Mouse (Mus musculus): ENCODE measurements around the gene Slc6a16. TPM values are rescaled to one million over a fixed set of nuclear protein-coding genes. Genes with fewer than 3 reads are reported as not detected.

Slc6a16 gene
- polyA plus RNA-seq, 1 experiment from 2014 or later: 0.46 TPM

GRCm38 (mm10) chr7:45228548-45228947 is 12.3 kb upstream of the Slc6a16 start:
- no peak for TF ChIP-seq CTCF (IDR thresholded peaks at IDR 0.05; ENCODE audit: low read depth)
- no peak for TF ChIP-seq EP300 (IDR thresholded peaks at IDR 0.05; ENCODE audit: low read depth)
- DNase-seq (peak; percentile 11), ATAC-seq (no peak)
- peaks cover 11% of the 10 kb centered on the region for H3K36me3 ChIP-seq (replicated peaks; ENCODE audit: insufficient read depth, low read length)
- no peaks in the 10 kb centered on the region for H3K27me3 ChIP-seq (ENCODE audit: insufficient read depth, low read length)
- H3K9me3 ChIP-seq (ENCODE audit: low read length): no peaks in the 10 kb centered on the region
- H3K27ac ChIP-seq (ENCODE audit: low read depth): no peak overlapping the region
- H3K4me3 ChIP-seq (ENCODE audit: low read depth, low read length): no peak overlapping the region
- no peak overlapping the region for H3K4me2 ChIP-seq (ENCODE audit: low read depth, low read length)
- H3K4me1 ChIP-seq (ENCODE audit: insufficient read depth): peaks cover under 1% of the 10 kb centered on the region
- 86% methylated on average over 18 of the region's 18 CpGs for WGBS (ENCODE audit: insufficient replicate concordance)
- no peak overlapping the region for H3K9ac ChIP-seq (replicated peaks)

GRCm38 (mm10) chr7:45229046-45229445 is 11.8 kb upstream of the Slc6a16 start:
- ATAC-seq (no peak), DNase-seq (no peak)
- Histone ChIP-seq H3K4me2 (ENCODE audit: low read depth, low read length) (no peak overlapping the region), H3K27ac (ENCODE audit: low read depth) (no peak overlapping the region), H3K4me3 (ENCODE audit: low read depth, low read length) (no peak overlapping the region), H3K36me3 (replicated peaks; ENCODE audit: insufficient read depth, low read length) (peaks cover 11% of the 10 kb centered on the region), H3K27me3 (ENCODE audit: insufficient read depth, low read length) (no peaks in the 10 kb centered on the region), H3K9ac (replicated peaks) (no peak overlapping the region), H3K9me3 (ENCODE audit: low read length) (no peaks in the 10 kb centered on the region), H3K4me1 (ENCODE audit: insufficient read depth) (peaks cover 6% of the 10 kb centered on the region)
- 82% methylated on average over 8 of the region's 8 CpGs for WGBS (ENCODE audit: insufficient replicate concordance)
- TF ChIP-seq EP300 (IDR thresholded peaks at IDR 0.05; ENCODE audit: low read depth): no peak
- no peak for TF ChIP-seq CTCF (IDR thresholded peaks at IDR 0.05; ENCODE audit: low read depth)

- no peak overlapping the region for H3K9ac ChIP-seq (replicated peaks)
- 63% methylated on average over 7 of the region's 7 CpGs for WGBS (ENCODE audit: insufficient replicate concordance)
- no peaks in the 10 kb centered on the region for H3K9me3 ChIP-seq (ENCODE audit: low read length)
- H3K27me3 ChIP-seq (ENCODE audit: insufficient read depth, low read length): no peaks in the 10 kb centered on the region
- DNase-seq: peak; percentile 15
- no peak overlapping the region for H3K4me3 ChIP-seq (ENCODE audit: low read depth, low read length)
- H3K4me2 ChIP-seq (ENCODE audit: low read depth, low read length): no peak overlapping the region
- TF ChIP-seq EP300 (IDR thresholded peaks at IDR 0.05; ENCODE audit: low read depth) (no peak), CTCF (IDR thresholded peaks at IDR 0.05; ENCODE audit: low read depth) (no peak)
- H3K36me3 ChIP-seq (replicated peaks; ENCODE audit: insufficient read depth, low read length): peaks cover 11% of the 10 kb centered on the region
- H3K4me1 ChIP-seq (ENCODE audit: insufficient read depth): peaks cover 11% of the 10 kb centered on the region
- H3K27ac ChIP-seq (ENCODE audit: low read depth): no peak overlapping the region
- ATAC-seq: no peak
Measured at GRCm38 (mm10) chr7:45229459-45230203, 11.3 kb upstream of the Slc6a16 start.

- Histone ChIP-seq H3K4me2 (ENCODE audit: low read depth, low read length) (no peak overlapping the region), H3K9me3 (ENCODE audit: low read length) (no peaks in the 10 kb centered on the region), H3K27me3 (ENCODE audit: insufficient read depth, low read length) (no peaks in the 10 kb centered on the region), H3K36me3 (replicated peaks; ENCODE audit: insufficient read depth, low read length) (peaks cover 11% of the 10 kb centered on the region), H3K4me1 (ENCODE audit: insufficient read depth) (peaks cover 18% of the 10 kb centered on the region), H3K9ac (replicated peaks) (no peak overlapping the region), H3K4me3 (ENCODE audit: low read depth, low read length) (no peak overlapping the region), H3K27ac (ENCODE audit: low read depth) (no peak overlapping the region)
- TF ChIP-seq EP300 (IDR thresholded peaks at IDR 0.05; ENCODE audit: low read depth): no peak
- no peak for TF ChIP-seq CTCF (IDR thresholded peaks at IDR 0.05; ENCODE audit: low read depth)
- DNase-seq (peak; percentile 11), ATAC-seq (no peak)
- WGBS (ENCODE audit: insufficient replicate concordance): 70% methylated on average over 12 of the region's 12 CpGs
Measured at GRCm38 (mm10) chr7:45231192-45231591, 9.7 kb upstream of the Slc6a16 start.

- WGBS (ENCODE audit: insufficient replicate concordance): 87% methylated on average over 11 of the region's 11 CpGs
- no peak overlapping the region for H3K9ac ChIP-seq (replicated peaks)
- H3K4me1 ChIP-seq (ENCODE audit: insufficient read depth): peaks cover 18% of the 10 kb centered on the region
- ATAC-seq (no peak), DNase-seq (peak; percentile 13)
- no peak overlapping the region for H3K4me2 ChIP-seq (ENCODE audit: low read depth, low read length)
- H3K27me3 ChIP-seq (ENCODE audit: insufficient read depth, low read length): no peaks in the 10 kb centered on the region
- peaks cover 11% of the 10 kb centered on the region for H3K36me3 ChIP-seq (replicated peaks; ENCODE audit: insufficient read depth, low read length)
- no peak overlapping the region for H3K4me3 ChIP-seq (ENCODE audit: low read depth, low read length)
- no peaks in the 10 kb centered on the region for H3K9me3 ChIP-seq (ENCODE audit: low read length)
- H3K27ac ChIP-seq (ENCODE audit: low read depth): no peak overlapping the region
- TF ChIP-seq EP300 (IDR thresholded peaks at IDR 0.05; ENCODE audit: low read depth): no peak
- no peak for TF ChIP-seq CTCF (IDR thresholded peaks at IDR 0.05; ENCODE audit: low read depth)
Measured at GRCm38 (mm10) chr7:45231941-45232340, 8.9 kb upstream of the Slc6a16 start.

- Histone ChIP-seq H3K27ac (ENCODE audit: low read depth) (no peak overlapping the region), H3K27me3 (ENCODE audit: insufficient read depth, low read length) (no peaks in the 10 kb centered on the region), H3K4me1 (ENCODE audit: insufficient read depth) (peaks cover 19% of the 10 kb centered on the region), H3K9ac (replicated peaks) (no peak overlapping the region), H3K36me3 (replicated peaks; ENCODE audit: insufficient read depth, low read length) (peaks cover 11% of the 10 kb centered on the region), H3K9me3 (ENCODE audit: low read length) (no peaks in the 10 kb centered on the region), H3K4me2 (ENCODE audit: low read depth, low read length) (no peak overlapping the region), H3K4me3 (ENCODE audit: low read depth, low read length) (no peak overlapping the region)
- no peak for TF ChIP-seq CTCF (IDR thresholded peaks at IDR 0.05; ENCODE audit: low read depth)
- TF ChIP-seq EP300 (IDR thresholded peaks at IDR 0.05; ENCODE audit: low read depth): no peak
- 65% methylated on average over 13 of the region's 13 CpGs for WGBS (ENCODE audit: insufficient replicate concordance)
- DNase-seq (peak; percentile 10), ATAC-seq (no peak)
Measured at GRCm38 (mm10) chr7:45232716-45233465, 8.0 kb upstream of the Slc6a16 start.
